Mouse (Mus musculus): Measurements from ENCODE around the gene Castor2. TPM values are rescaled to one million over a fixed set of nuclear protein-coding genes. Genes with fewer than 3 reads are reported as not detected.

Castor2 gene
- polyA plus RNA-seq, 1 experiment from 2014 or later: 18.1 TPM

- Histone ChIP-seq H3K9ac (no peak overlapping the region), H3K36me3 (peaks cover 31% of the 10 kb centered on the region), H3K4me2 (replicated peaks) (no peak overlapping the region), H3K9me3 (no peaks in the 10 kb centered on the region), H3K27ac (no peak overlapping the region), H3K4me3 (no peak overlapping the region), H3K27me3 (replicated peaks) (no peaks in the 10 kb centered on the region), H3K4me1 (no peaks in the 10 kb centered on the region)
- WGBS: 93% methylated on average over 8 of the region's 8 CpGs
- no peak for ATAC-seq (ENCODE audit: low FRiP score, low read depth)
These were observed 94.2 kb downstream of the Castor2 start for GRCm38 (mm10) chr5:134193664-134194063.

Other genes starting within 250 kb of the Castor2 start
- 22.3 and 22.9 TPM in 2 replicates for gene Rcc1l, start 77.1 kb downstream of the Castor2 start, polyA plus RNA-seq (2016; fragmentation: Nextera tagmentation; extraction: Ambion mirVana)
- 12.4 and 13.7 TPM in 2 replicates for gene Gtf2ird2, start 84.3 kb downstream of the Castor2 start, polyA plus RNA-seq (2016; fragmentation: Nextera tagmentation; extraction: Ambion mirVana)
- 3.0 and 3.5 TPM in 2 replicates for gene Ncf1, start 129.9 kb downstream of the Castor2 start, polyA plus RNA-seq (2016; fragmentation: Nextera tagmentation; extraction: Ambion mirVana)
- gene Gtf2i, start 215.0 kb downstream of the Castor2 start, polyA plus RNA-seq (2016; fragmentation: Nextera tagmentation; extraction: Ambion mirVana): 214 and 229 TPM in 2 replicates